Mouse (Mus musculus) adrenal gland, adult (tissue): ENCODE data around the gene Ptpn11.
"Not testable (repeated sequence)": the region's sequence is repeated elsewhere in the genome, so short reads cannot be mapped to it uniquely, and the experiment has no call there.

ENCODE experiments used
- DNase-seq, 2 experiments: peaks; one replicate each; pipeline ENCODE4 v3.0.0; 2022 to 2023; ENCODE audit warnings: low spot score in 1 of 2; ENCODE audit not compliant: inconsistent age in 2 of 2

Ptpn11 gene

GRCm38 (mm10) chr5:121190836-121191583 is at the start of gene Ptpn11:
Gene Ptpn11, minus strand, starts transcription at chr5:121191397.
- DNase-seq, result peak; percentile 88 to 96

- DNase-seq, result no peak
Observed at GRCm38 (mm10) chr5:121239846-121240245, 48.6 kb upstream of the Ptpn11 start.

- DNase-seq, result no peak
Observed at GRCm38 (mm10) chr5:121238208-121238607, 47.0 kb upstream of the Ptpn11 start.

- no peak for DNase-seq
Observed at GRCm38 (mm10) chr5:121236171-121236570, 45.0 kb upstream of the Ptpn11 start.

GRCm38 (mm10) chr5:121233726-121234125 is 42.5 kb upstream of the Ptpn11 start:
- no peak for DNase-seq

- no peak for DNase-seq
Observed at GRCm38 (mm10) chr5:121232789-121233188, 41.6 kb upstream of the Ptpn11 start.

GRCm38 (mm10) chr5:121230811-121231210 is 39.6 kb upstream of the Ptpn11 start:
- DNase-seq, result no peak

- DNase-seq, result no peak
Observed at GRCm38 (mm10) chr5:121229182-121229581, 38.0 kb upstream of the Ptpn11 start.

- not testable (repeated sequence) for DNase-seq
Observed at GRCm38 (mm10) chr5:121227330-121227729, 36.1 kb upstream of the Ptpn11 start.

- no peak for DNase-seq
Observed at GRCm38 (mm10) chr5:121226845-121227244, 35.6 kb upstream of the Ptpn11 start.

GRCm38 (mm10) chr5:121226406-121226805 is 35.2 kb upstream of the Ptpn11 start:
- DNase-seq, result no peak

GRCm38 (mm10) chr5:121225854-121226253 is 34.7 kb upstream of the Ptpn11 start:
- no peak for DNase-seq

- peak in 1 of 2 experiments; percentile 50 for DNase-seq
Observed at GRCm38 (mm10) chr5:121224856-121225255, 33.7 kb upstream of the Ptpn11 start.

- DNase-seq, result not testable (repeated sequence)
Observed at GRCm38 (mm10) chr5:121224020-121224419, 32.8 kb upstream of the Ptpn11 start.

- DNase-seq, result no peak
Observed at GRCm38 (mm10) chr5:121221328-121221850, 30.2 kb upstream of the Ptpn11 start.

- DNase-seq, result peak in 1 of 2 experiments; percentile 67
Observed at GRCm38 (mm10) chr5:121220732-121221301, 29.6 kb upstream of the Ptpn11 start.

GRCm38 (mm10) chr5:121219980-121220731 is 29.0 kb upstream of the Ptpn11 start, which contains the start of gene Hectd4:
Gene Hectd4, plus strand, starts transcription at chr5:121220219.
- peak; percentile 96 to 99 for DNase-seq

- no peak for DNase-seq
Observed at GRCm38 (mm10) chr5:121219190-121219589, 28.0 kb upstream of the Ptpn11 start.

- no peak for DNase-seq
Observed at GRCm38 (mm10) chr5:121217313-121217634, 26.1 kb upstream of the Ptpn11 start.

GRCm38 (mm10) chr5:121216584-121217312 is 25.6 kb upstream of the Ptpn11 start:
- DNase-seq, result not testable (repeated sequence)

- peak in 1 of 2 experiments; percentile 84 for DNase-seq
Observed at GRCm38 (mm10) chr5:121216126-121216446, 24.9 kb upstream of the Ptpn11 start.
